Mouse (Mus musculus) lung, postnatal 0 days (tissue): Measurements from ENCODE around the gene Xrcc4.

ENCODE experiments used
- CTCF ChIP-seq: IDR thresholded peaks from 2 replicates; pipeline ENCODE4 v1.5.1; 2016; ENCODE audit warnings: antibody characterized with exemption, mild to moderate bottlenecking
- EP300 ChIP-seq: IDR thresholded peaks from 2 replicates; pipeline ENCODE4 v1.6.1; 2016; ENCODE audit warnings: antibody characterized with exemption, mild to moderate bottlenecking, control low read depth

- TF ChIP-seq CTCF (no peak), EP300 (no peak)
Measured at GRCm38 (mm10) chr13:90012620-90013019, 76.8 kb downstream of the Xrcc4 start.
